Mouse (Mus musculus) MEL (cell line): ENCODE data around the gene A730061H03Rik. TPM values are rescaled to one million over a fixed set of nuclear protein-coding genes. Genes with fewer than 3 reads are reported as not detected.

Experiments used
- DNase-seq: peaks from one replicate; pipeline ENCODE4 v3.0.0; 2011; ENCODE audit warnings: low read depth, low spot score
- H3K27ac ChIP-seq: 2 replicates; pipeline ENCODE4 v1.5.1; 2012; ENCODE audit warnings: low read depth, mild to moderate bottlenecking, control low read depth, low read length, moderate library complexity; ENCODE audit not compliant: control insufficient read depth
- H3K27me3 ChIP-seq, 2 experiments: fragments of 150-350 bp in 1 of 2; sonication (generic) in 1 of 2; 2 replicates each; pipeline ENCODE4 v1.6.1; 2012; ENCODE audit warnings: low read length in 2 of 2, mild to moderate bottlenecking in 2 of 2, improper control_type of control experiment in 1 of 2, moderate library complexity in 1 of 2; ENCODE audit not compliant: insufficient read depth in 2 of 2, control insufficient read depth in 1 of 2
- H3K36me3 ChIP-seq, 2 experiments: 2 replicates each; pipeline ENCODE4 v1.6.1; 2012 to 2014; ENCODE audit warnings: low read length in 2 of 2, improper control_type of control experiment in 1 of 2, inconsistent platforms in 1 of 2, mild to moderate bottlenecking in 1 of 2; ENCODE audit not compliant: insufficient read depth in 2 of 2, control insufficient read depth in 1 of 2
- H3K4me1 ChIP-seq, 2 experiments: fragments of 150-350 bp in 1 of 2; sonication (generic) in 1 of 2; 2 replicates each; pipeline ENCODE4 v1.6.1; 2012; ENCODE audit warnings: low read length in 2 of 2, improper control_type of control experiment in 1 of 2, mild to moderate bottlenecking in 1 of 2; ENCODE audit not compliant: insufficient read depth in 2 of 2, control insufficient read depth in 1 of 2
- H3K4me3 ChIP-seq, 2 experiments: fragments of 150-350 bp in 1 of 2; sonication (generic) in 1 of 2; 2 replicates each; pipeline ENCODE4 v1.5.1; 2012; ENCODE audit warnings: low read depth in 2 of 2, low read length in 2 of 2, mild to moderate bottlenecking in 2 of 2, moderate library complexity in 2 of 2, control low read depth in 1 of 2, improper control_type of control experiment in 1 of 2; ENCODE audit not compliant: control insufficient read depth in 1 of 2, insufficient read depth in 1 of 2
- H3K79me2 ChIP-seq: 2 replicates; pipeline ENCODE4 v1.6.1; 2012; ENCODE audit warnings: mild to moderate bottlenecking, low read length, moderate library complexity; ENCODE audit not compliant: control insufficient read depth, poor library complexity, insufficient read depth
- H3K9ac ChIP-seq: 2 replicates; pipeline ENCODE4 v1.6.1; 2012; ENCODE audit warnings: low read depth, mild to moderate bottlenecking, control low read depth, low read length, moderate library complexity; ENCODE audit not compliant: control insufficient read depth, poor library complexity, severe bottlenecking
- H3K9me3 ChIP-seq: fragments of 150-350 bp; sonication (generic); replicated peaks from 2 replicates; pipeline ENCODE4 v1.6.1; 2012; ENCODE audit warnings: mild to moderate bottlenecking, low read length, improper control_type of control experiment, moderate library complexity; ENCODE audit not compliant: insufficient read depth
- CHD1 ChIP-seq: IDR thresholded peaks from 2 replicates; pipeline ENCODE4 v1.6.1; 2012; ENCODE audit warnings: low read depth, mild to moderate bottlenecking, inconsistent platforms, low read length, improper control_type of control experiment
- CTCF ChIP-seq, 3 experiments: IDR thresholded peaks in 2 of 3; conservative IDR thresholded peaks in 1 of 3; 2 replicates each; pipeline ENCODE4 v1.5.1; 2011 to 2012; ENCODE audit warnings: low read length in 3 of 3, low read depth in 2 of 3, mild to moderate bottlenecking in 2 of 3, improper control_type of control experiment in 1 of 3, inconsistent platforms in 1 of 3, mixed read lengths in 1 of 3, moderate library complexity in 1 of 3; ENCODE audit not compliant: control insufficient read depth in 1 of 3, insufficient read depth in 1 of 3, poor library complexity in 1 of 3, severe bottlenecking in 1 of 3
- E2F4 ChIP-seq: IDR thresholded peaks from 2 replicates; pipeline ENCODE4 v1.6.1; 2011; ENCODE audit warnings: low read depth, low read length, improper control_type of control experiment, borderline replicate concordance
- ELF1 ChIP-seq: IDR thresholded peaks from 2 replicates; pipeline ENCODE4 v1.6.1; 2014; ENCODE audit warnings: low read depth, mild to moderate bottlenecking, inconsistent platforms, low read length, improper control_type of control experiment, moderate library complexity
- ETS1 ChIP-seq: IDR thresholded peaks from 2 replicates; pipeline ENCODE4 v1.6.1; 2012; ENCODE audit warnings: low read depth, mild to moderate bottlenecking, inconsistent platforms, low read length, improper control_type of control experiment, moderate library complexity
- HCFC1 ChIP-seq: IDR thresholded peaks from 2 replicates; pipeline ENCODE4 v1.6.1; 2012; ENCODE audit warnings: low read depth, mild to moderate bottlenecking, inconsistent platforms, low read length, improper control_type of control experiment, moderate library complexity
- JUND ChIP-seq: IDR thresholded peaks from 2 replicates; pipeline ENCODE4 v1.6.1; 2011; ENCODE audit warnings: low read depth, mild to moderate bottlenecking, improper control_type of control experiment, low read length
- KAT2A ChIP-seq: conservative IDR thresholded peaks from 2 replicates; pipeline ENCODE4 v1.6.1; 2012; ENCODE audit warnings: low read depth, low read length, improper control_type of control experiment, inconsistent platforms
- MAFK ChIP-seq: IDR thresholded peaks from 2 replicates; pipeline ENCODE4 v1.6.1; 2011; ENCODE audit warnings: low read depth, mild to moderate bottlenecking, low read length, improper control_type of control experiment, borderline replicate concordance
- MAX ChIP-seq: IDR thresholded peaks from 2 replicates; pipeline ENCODE4 v1.6.1; 2011; ENCODE audit warnings: low read length, improper control_type of control experiment
- MAZ ChIP-seq: IDR thresholded peaks from 2 replicates; pipeline ENCODE4 v1.6.1; 2012; ENCODE audit warnings: low read depth, mild to moderate bottlenecking, inconsistent platforms, low read length, improper control_type of control experiment
- MYB ChIP-seq: IDR thresholded peaks from 2 replicates; pipeline ENCODE4 v1.6.1; 2011; ENCODE audit warnings: mild to moderate bottlenecking, low read depth, low read length, improper control_type of control experiment
- MYC ChIP-seq: IDR thresholded peaks from 2 replicates; pipeline ENCODE4 v1.6.1; 2011; ENCODE audit warnings: low read depth, mild to moderate bottlenecking, low read length, improper control_type of control experiment, moderate library complexity
- NELFE ChIP-seq: IDR thresholded peaks from 2 replicates; pipeline ENCODE4 v1.6.1; 2011; ENCODE audit warnings: low read depth, low read length, improper control_type of control experiment
- NRF1 ChIP-seq: IDR thresholded peaks from 2 replicates; pipeline ENCODE4 v1.6.1; 2014; ENCODE audit warnings: low read depth, mild to moderate bottlenecking, inconsistent platforms, low read length, improper control_type of control experiment, moderate library complexity; ENCODE audit not compliant: poor library complexity, insufficient read depth, severe bottlenecking
- POLR2A ChIP-seq, 2 experiments: IDR thresholded peaks; 2 replicates each; pipeline ENCODE4 v1.6.1; 2011 to 2012; ENCODE audit warnings: low read length in 2 of 2, mild to moderate bottlenecking in 2 of 2, control low read depth in 1 of 2, improper control_type of control experiment in 1 of 2, low read depth in 1 of 2, moderate library complexity in 1 of 2; ENCODE audit not compliant: control insufficient read depth in 1 of 2, insufficient read depth in 1 of 2, poor library complexity in 1 of 2
- POLR2AphosphoS2 ChIP-seq: IDR thresholded peaks from 2 replicates; pipeline ENCODE4 v1.6.1; 2011; ENCODE audit warnings: low read length, improper control_type of control experiment
- RAD21 ChIP-seq: IDR thresholded peaks from 2 replicates; pipeline ENCODE4 v1.6.1; 2011; ENCODE audit warnings: mild to moderate bottlenecking, low read depth, low read length, improper control_type of control experiment
- SIN3A ChIP-seq: IDR thresholded peaks from 2 replicates; pipeline ENCODE4 v1.6.1; 2012; ENCODE audit warnings: low read length, improper control_type of control experiment, inconsistent platforms
- SMC3 ChIP-seq: IDR thresholded peaks from 2 replicates; pipeline ENCODE4 v1.6.1; 2011; ENCODE audit warnings: low read depth, low read length, improper control_type of control experiment
- TAL1 ChIP-seq: IDR thresholded peaks from 2 replicates; pipeline ENCODE4 v1.6.1; 2012; ENCODE audit warnings: mild to moderate bottlenecking, inconsistent platforms, low read length, moderate library complexity, mixed read lengths
- TBP ChIP-seq: IDR thresholded peaks from 2 replicates; pipeline ENCODE4 v1.8.0; 2011; ENCODE audit warnings: low read depth, low read length, improper control_type of control experiment
- TCF12 ChIP-seq: IDR thresholded peaks from 2 replicates; pipeline ENCODE4 v1.6.1; 2014; ENCODE audit warnings: low read depth, mild to moderate bottlenecking, inconsistent platforms, low read length, improper control_type of control experiment, moderate library complexity
- UBTF ChIP-seq: IDR thresholded peaks from 2 replicates; pipeline ENCODE4 v1.6.1; 2012; ENCODE audit warnings: low read depth, mild to moderate bottlenecking, inconsistent platforms, low read length, improper control_type of control experiment, moderate library complexity, borderline replicate concordance; ENCODE audit not compliant: insufficient read depth
- USF1 ChIP-seq: IDR thresholded peaks from 2 replicates; pipeline ENCODE4 v1.6.1; 2014; ENCODE audit warnings: low read depth, mild to moderate bottlenecking, inconsistent platforms, low read length, improper control_type of control experiment, moderate library complexity
- USF2 ChIP-seq, 2 experiments: IDR thresholded peaks; 2 replicates each; pipeline ENCODE4 v1.6.1; 2011 to 2012; ENCODE audit warnings: improper control_type of control experiment in 2 of 2, low read length in 2 of 2, borderline replicate concordance in 1 of 2, inconsistent platforms in 1 of 2, low read depth in 1 of 2, mild to moderate bottlenecking in 1 of 2; ENCODE audit not compliant: insufficient read depth in 1 of 2
- ZC3H11A ChIP-seq: IDR thresholded peaks from 2 replicates; pipeline ENCODE4 v1.6.1; 2012; ENCODE audit warnings: low read depth, mild to moderate bottlenecking, inconsistent platforms, low read length, improper control_type of control experiment
- ZKSCAN1 ChIP-seq: IDR thresholded peaks from 2 replicates; pipeline ENCODE4 v1.6.1; 2012; ENCODE audit warnings: low read depth, mild to moderate bottlenecking, inconsistent platforms, low read length, improper control_type of control experiment, moderate library complexity
- ZNF384 ChIP-seq: IDR thresholded peaks from 2 replicates; pipeline ENCODE4 v1.6.1; 2012; ENCODE audit warnings: low read depth, mild to moderate bottlenecking, inconsistent platforms, low read length, improper control_type of control experiment
- polyA plus RNA-seq, 2 experiments: library from polyadenylated mRNA; stranded (reverse) in 1 of 2; unstranded in 1 of 2; fragments of >175 nt in 1 of 2; fragments of >200 nt in 1 of 2; gene quantifications; 2 replicates each; pipeline versions ENCODE4 v1.2.1 to v1.2.4; 2012; ENCODE audit warnings: low replicate concordance in 2 of 2, low read depth in 1 of 2; ENCODE audit not compliant: insufficient read length in 2 of 2, insufficient read depth in 1 of 2, missing spikeins in 1 of 2
- total RNA-seq: library from RNA; depleted of rRNA; stranded (reverse); fragments of 300-350 nt; gene quantifications from 2 replicates; pipeline ENCODE4 v1.2.3, GENCODE M21; 2012

The A730061H03Rik gene
- total and polyA plus RNA-seq, 3 experiments: 0.73 to 0.86 TPM; not detected in 1

DNA sequence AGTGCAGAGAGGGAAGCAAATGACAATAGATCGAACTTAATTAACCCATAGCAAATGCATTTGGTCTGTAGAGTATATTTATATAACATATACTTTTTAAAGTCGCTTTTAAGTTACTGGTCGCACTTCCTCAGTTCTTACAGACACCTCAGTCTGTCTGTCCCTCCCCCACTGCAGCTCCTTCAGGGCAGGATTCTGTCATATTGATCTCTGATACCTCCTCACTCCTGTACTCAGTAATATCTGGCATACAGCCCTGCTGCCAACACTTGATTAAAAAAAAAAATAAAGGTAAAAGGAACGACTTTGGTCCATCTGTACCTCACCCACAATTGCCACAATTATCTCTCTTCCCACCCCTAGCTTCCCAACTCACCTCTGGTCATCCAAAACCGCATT, 24.1 kb upstream of the A730061H03Rik start:
- H3K4me1 ChIP-seq: peaks cover 3 to 31% of the 10 kb centered on the region in 2 experiments

DNA sequence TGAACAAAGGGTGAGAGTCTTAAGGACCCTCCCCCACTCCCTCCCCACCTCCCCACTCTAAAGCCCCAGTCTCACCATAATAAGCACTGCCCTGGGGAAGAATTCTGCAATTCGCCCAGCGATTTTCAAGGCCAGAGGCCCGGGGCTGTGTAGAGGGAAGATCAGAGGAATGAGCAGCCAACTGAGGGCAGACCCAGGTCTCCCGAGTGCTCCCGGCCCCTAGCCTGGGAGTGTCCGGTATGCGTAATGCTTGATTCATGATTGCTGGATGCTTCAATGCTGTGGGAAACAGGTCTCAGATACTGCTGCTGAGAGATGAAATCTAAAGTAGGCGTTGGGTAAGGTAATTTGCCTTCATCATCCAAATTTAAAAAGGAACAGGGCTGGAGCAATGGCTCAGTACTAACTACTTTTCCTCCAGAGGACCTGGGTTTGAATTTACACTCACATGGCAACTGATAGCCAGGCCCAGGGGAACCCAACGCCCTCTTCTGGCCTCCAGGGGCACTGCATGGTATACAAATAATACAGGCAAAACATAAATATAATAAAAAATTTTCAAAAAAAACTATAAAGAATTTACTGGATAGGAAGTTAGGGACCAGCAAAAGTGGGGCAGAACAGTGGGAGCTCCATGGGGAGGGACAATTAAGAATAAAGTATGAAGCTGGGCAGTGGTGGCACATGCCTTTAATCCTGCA, 21.9 kb upstream of the A730061H03Rik start:
- H3K4me3 ChIP-seq: no peak overlapping the region
- H3K4me1 ChIP-seq: peaks cover 4 to 32% of the 10 kb centered on the region in 2 experiments
- DNase-seq: peak; percentile 51
- no peak overlapping the region for H3K27ac ChIP-seq
- no peak overlapping the region for H3K9ac ChIP-seq
- no peaks in the 10 kb centered on the region for H3K27me3 ChIP-seq
- peaks cover 0 to 31% of the 10 kb centered on the region in 2 experiments; a peak in 2 of 4 replicates for H3K36me3 ChIP-seq
- no peaks in the 10 kb centered on the region for H3K9me3 ChIP-seq
- peaks cover 12% of the 10 kb centered on the region for H3K79me2 ChIP-seq
- TF ChIP-seq MAZ: no peak
- TF ChIP-seq CHD1: no peak
- no peak for TF ChIP-seq ETS1
- no peak for TF ChIP-seq ZC3H11A
- no peak for TF ChIP-seq TBP
- TF ChIP-seq HCFC1: no peak
- 0 out of 2 replicates have a peak, but pooled peaks have one; percentile 24 for TF ChIP-seq SIN3A
- TF ChIP-seq JUND: no peak
- no peak for TF ChIP-seq MAFK
- TF ChIP-seq CTCF (IDR thresholded peaks at IDR 0.05 in 2 of 3, conservative IDR thresholded peaks at IDR 0.05 in 1 of 3; ENCODE audit: control insufficient read depth in 1 of 3, insufficient read depth in 1 of 3, low read depth in 2 of 3, low read length in 3 of 3, poor library complexity in 1 of 3, severe bottlenecking in 1 of 3): peak; percentile 56 to 74 (median 68)
- no peak for TF ChIP-seq TCF12
- TF ChIP-seq KAT2A: no peak
- no peak for TF ChIP-seq E2F4
- no peak for TF ChIP-seq NELFE
- no peak for TF ChIP-seq USF1
- no peak for TF ChIP-seq ZNF384
- 0 out of 2 replicates have a peak, but pooled peaks have one; percentile 1 for TF ChIP-seq POLR2AphosphoS2
- TF ChIP-seq NRF1: no peak
- no peak for TF ChIP-seq ELF1
- TF ChIP-seq USF2 (IDR thresholded peaks at IDR 0.05; ENCODE audit: borderline replicate concordance in 1 of 2, insufficient read depth in 1 of 2, low read depth in 1 of 2, low read length in 2 of 2): no peak
- peak; percentile 11; the same call in 1 of the 2 replicates for TF ChIP-seq RAD21
- no peak for TF ChIP-seq UBTF
- no peak for TF ChIP-seq TAL1
- no peak for TF ChIP-seq MAX
- no peak for TF ChIP-seq ZKSCAN1
- TF ChIP-seq SMC3: no peak
- no peak for TF ChIP-seq POLR2A (IDR thresholded peaks at IDR 0.05; ENCODE audit: control insufficient read depth in 1 of 2, insufficient read depth in 1 of 2, low read depth in 1 of 2, low read length in 2 of 2, poor library complexity in 1 of 2)
- TF ChIP-seq MYB: no peak

More for the DNA sequence above, 24.1 kb upstream of the A730061H03Rik start:
- Histone ChIP-seq H3K27ac (peak overlapping the region; percentile 100), H3K4me3 (peak overlapping the region; percentile 78 to 82), H3K27me3 (no peaks in the 10 kb centered on the region), H3K36me3 (peaks cover 0 to 34% of the 10 kb centered on the region in 2 experiments; a peak in 2 of 4 replicates), H3K79me2 (peaks cover 8% of the 10 kb centered on the region), H3K9me3 (no peaks in the 10 kb centered on the region), H3K9ac (peak overlapping the region; percentile 58)
- TF ChIP-seq NELFE: no peak
- no peak for TF ChIP-seq E2F4
- TF ChIP-seq ZC3H11A: no peak
- no peak for TF ChIP-seq MYC
- TF ChIP-seq JUND: no peak
- TF ChIP-seq CHD1: 0 out of 2 replicates have a peak, but pooled peaks have one; percentile 68
- no peak for TF ChIP-seq ELF1
- peak; percentile 46 for DNase-seq
